Mouse (Mus musculus) hindbrain, embryonic 15.5 days (tissue): ENCODE data around the gene Olfr798. TPM values are rescaled to one million over a fixed set of nuclear protein-coding genes. Genes with fewer than 3 reads are reported as not detected.

ENCODE experiments used
- ATAC-seq: fragments of 200-750 bp; cut with Nextera tagmentation; 2 replicates; pipeline ENCODE4 v1.8.0; 2017; ENCODE audit warnings: low read depth, moderate number of reproducible peaks, moderate TSS enrichment; ENCODE audit not compliant: low FRiP score
- H3K27ac ChIP-seq: fragments of 300-500 bp; sonication (generic); replicated peaks from 2 replicates; pipeline ENCODE4 v1.5.1; 2015; ENCODE audit warnings: mild to moderate bottlenecking, inconsistent platforms
- H3K27me3 ChIP-seq: fragments of 300-500 bp; sonication (generic); 2 replicates; pipeline ENCODE4 v1.6.1; 2015; ENCODE audit warnings: control low read depth, inconsistent platforms
- H3K36me3 ChIP-seq: fragments of 300-500 bp; sonication (generic); 2 replicates; pipeline ENCODE4 v1.6.1; 2015; ENCODE audit warnings: control low read depth, inconsistent platforms
- H3K4me1 ChIP-seq: fragments of 300-500 bp; sonication (generic); replicated peaks from 2 replicates; pipeline ENCODE4 v1.6.1; 2015; ENCODE audit warnings: control low read depth, inconsistent platforms
- H3K4me2 ChIP-seq: fragments of 300-500 bp; sonication (generic); 2 replicates; pipeline ENCODE4 v1.6.1; 2015; ENCODE audit warnings: moderate library complexity, mild to moderate bottlenecking, inconsistent platforms
- H3K4me3 ChIP-seq: fragments of 300-500 bp; sonication (generic); 2 replicates; pipeline ENCODE4 v1.5.1; 2015; ENCODE audit warnings: mild to moderate bottlenecking, inconsistent platforms
- H3K9ac ChIP-seq: fragments of 300-500 bp; sonication (generic); 2 replicates; pipeline ENCODE4 v1.6.1; 2015; ENCODE audit warnings: inconsistent platforms
- H3K9me3 ChIP-seq: fragments of 300-500 bp; sonication (generic); 2 replicates; pipeline ENCODE4 v1.6.1; 2016; ENCODE audit warnings: control low read depth, inconsistent platforms
- WGBS: fragments of 180-500 bp; shearing (Covaris S2); methylation state at CpG from one replicate; pipeline ENCODE4 v1.1.7; 2015; 5-methylcytosine and 5-hydroxymethylcytosine counted together
- microRNA-seq: library from miRNA; unstranded; fragments of <30 nt; microRNA quantifications from one replicate; pipeline ENCODE4, GENCODE M21; 2016
- polyA plus RNA-seq: library from polyadenylated mRNA; unstranded; fragments of >200 nt; fragmentation: Nextera tagmentation; extraction: Ambion mirVana; gene quantifications from 2 replicates; pipeline ENCODE4 v1.2.1, GENCODE M21; 2015

Gene Olfr798
- polyA plus RNA-seq = not detected in 2 replicates

GRCm38 (mm10) chr10:129627834-129628233, at the start of gene Olfr798:
TSS of gene Olfr798 (minus strand) at chr10:129627934.
- H3K27ac ChIP-seq = no peak within 1 kb of the TSS
- 84% methylated on average over 1 of the region's 1 CpGs for WGBS
- H3K4me3 ChIP-seq = no peak within 1 kb of the TSS
- no peak within 1 kb of the TSS for H3K9ac ChIP-seq
- no peaks in the 10 kb centered on the region for H3K9me3 ChIP-seq
- no peaks in the 10 kb centered on the region for H3K27me3 ChIP-seq
- ATAC-seq = no peak
- no peaks in the 10 kb centered on the region for H3K4me1 ChIP-seq
- H3K4me2 ChIP-seq = no peak within 1 kb of the TSS
- H3K36me3 ChIP-seq = no peaks in the 10 kb centered on the region

- Histone ChIP-seq H3K4me2 (no peak within 1 kb of the TSS), H3K27ac (no peak within 1 kb of the TSS), H3K4me3 (no peak within 1 kb of the TSS), H3K36me3 (no peaks in the 10 kb centered on the region), H3K4me1 (no peaks in the 10 kb centered on the region), H3K9ac (no peak within 1 kb of the TSS), H3K9me3 (no peaks in the 10 kb centered on the region), H3K27me3 (no peaks in the 10 kb centered on the region)
- 75% methylated on average over 1 of the region's 1 CpGs for WGBS
- no peak for ATAC-seq
Observed at GRCm38 (mm10) chr10:129673765-129674164, 46.0 kb upstream of the Olfr798 start, which contains the start of gene Olfr801. TSS of gene Olfr801 (minus strand) at chr10:129673865.

- no peaks in the 10 kb centered on the region for H3K4me1 ChIP-seq
- no peaks in the 10 kb centered on the region for H3K27me3 ChIP-seq
- no peak for ATAC-seq
- H3K36me3 ChIP-seq = no peaks in the 10 kb centered on the region
- no peaks in the 10 kb centered on the region for H3K9me3 ChIP-seq
- H3K4me3 ChIP-seq = no peak within 1 kb of the TSS
- H3K27ac ChIP-seq = no peak within 1 kb of the TSS
- no peak within 1 kb of the TSS for H3K4me2 ChIP-seq
- no peak within 1 kb of the TSS for H3K9ac ChIP-seq
Observed at GRCm38 (mm10) chr10:129657394-129657793, 29.7 kb upstream of the Olfr798 start, which contains the start of gene Olfr800. TSS of gene Olfr800 (plus strand) at chr10:129657694.

- H3K4me2 ChIP-seq = no peak overlapping the region
- H3K4me1 ChIP-seq = no peaks in the 10 kb centered on the region
- H3K27me3 ChIP-seq = no peaks in the 10 kb centered on the region
- no peak overlapping the region for H3K27ac ChIP-seq
- no peak for ATAC-seq
- WGBS = 85% methylated on average over 1 of the region's 1 CpGs
- H3K36me3 ChIP-seq = no peaks in the 10 kb centered on the region
- no peaks in the 10 kb centered on the region for H3K9me3 ChIP-seq
- H3K9ac ChIP-seq = no peak overlapping the region
- H3K4me3 ChIP-seq = no peak overlapping the region
Observed at GRCm38 (mm10) chr10:129651763-129652162, 24.0 kb upstream of the Olfr798 start.

- H3K27me3 ChIP-seq = no peaks in the 10 kb centered on the region
- H3K9ac ChIP-seq = no peak within 1 kb of the TSS
- no peak within 1 kb of the TSS for H3K27ac ChIP-seq
- H3K9me3 ChIP-seq = no peaks in the 10 kb centered on the region
- no peak for ATAC-seq
- no peak within 1 kb of the TSS for H3K4me3 ChIP-seq
- H3K36me3 ChIP-seq = no peaks in the 10 kb centered on the region
- 42% methylated on average over 1 of the region's 1 CpGs for WGBS
- H3K4me1 ChIP-seq = no peaks in the 10 kb centered on the region
- H3K4me2 ChIP-seq = no peak within 1 kb of the TSS
Observed at GRCm38 (mm10) chr10:129637184-129637583, 9.4 kb upstream of the Olfr798 start, which contains the start of gene Olfr799. TSS of gene Olfr799 (plus strand) at chr10:129637484.

GRCm38 (mm10) chr10:129623251-129623650, 4.5 kb downstream of the Olfr798 start:
- no peaks in the 10 kb centered on the region for H3K9me3 ChIP-seq
- ATAC-seq = no peak
- no peak overlapping the region for H3K27ac ChIP-seq
- no peak overlapping the region for H3K4me3 ChIP-seq
- H3K27me3 ChIP-seq = no peaks in the 10 kb centered on the region
- H3K4me2 ChIP-seq = no peak overlapping the region
- no peak overlapping the region for H3K9ac ChIP-seq
- no peaks in the 10 kb centered on the region for H3K36me3 ChIP-seq
- no peaks in the 10 kb centered on the region for H3K4me1 ChIP-seq

DNA sequence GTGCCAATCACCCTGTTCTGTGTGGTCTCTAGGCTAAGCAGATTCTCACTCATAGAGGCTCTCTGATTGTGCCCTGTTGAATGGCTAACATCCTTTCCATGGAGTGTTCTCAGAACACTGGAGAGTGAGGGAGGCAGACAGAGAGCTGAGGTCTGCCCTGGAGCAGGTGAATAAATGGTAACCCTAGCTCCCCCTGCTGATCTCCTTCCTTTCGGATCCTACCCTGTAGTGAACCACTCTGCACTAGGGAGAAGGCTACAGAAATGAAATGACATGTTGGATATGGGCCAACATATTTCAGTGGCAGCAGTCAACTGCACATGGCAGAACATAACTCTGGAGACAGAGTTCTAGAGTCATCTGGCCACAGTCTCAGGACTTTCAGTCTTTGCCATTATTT, 6.0 kb downstream of the Olfr798 start:
- Histone ChIP-seq H3K4me1 (no peaks in the 10 kb centered on the region), H3K27me3 (no peaks in the 10 kb centered on the region), H3K36me3 (no peaks in the 10 kb centered on the region), H3K9ac (no peak overlapping the region), H3K4me2 (no peak overlapping the region), H3K27ac (no peak overlapping the region), H3K9me3 (no peaks in the 10 kb centered on the region), H3K4me3 (no peak overlapping the region)
- ATAC-seq = no peak
- WGBS = 34% methylated on average over 1 of the region's 1 CpGs

DNA sequence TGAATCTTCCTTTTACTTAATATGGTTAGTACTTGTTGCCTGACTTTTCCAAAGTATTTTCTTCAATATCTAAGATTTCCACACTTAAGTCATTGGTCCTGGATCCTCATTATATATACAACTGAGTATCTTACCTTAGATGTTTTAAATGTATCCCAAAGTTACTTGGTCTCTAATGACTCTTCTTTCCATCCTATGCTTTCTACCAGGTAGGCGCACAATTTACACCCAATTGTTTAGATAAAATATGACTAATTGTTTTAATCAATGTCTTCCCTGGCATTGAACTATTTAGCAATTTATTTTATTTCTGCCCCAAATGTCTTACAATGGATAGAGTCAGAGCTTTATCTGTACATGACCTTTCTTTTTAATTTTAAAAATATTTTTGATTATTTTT, 15.3 kb downstream of the Olfr798 start, which contains the start of gene Olfr796:
Gene Olfr796 (minus strand): TSS at position 101 of the 400 bp plus-strand sequence.
- H3K27me3 ChIP-seq = no peaks in the 10 kb centered on the region
- no peak within 1 kb of the TSS for H3K27ac ChIP-seq
- H3K9me3 ChIP-seq = no peaks in the 10 kb centered on the region
- 95% methylated on average over 1 of the region's 1 CpGs for WGBS
- no peak within 1 kb of the TSS for H3K4me3 ChIP-seq
- H3K9ac ChIP-seq = no peak within 1 kb of the TSS
- no peaks in the 10 kb centered on the region for H3K4me1 ChIP-seq
- H3K4me2 ChIP-seq = no peak within 1 kb of the TSS
- ATAC-seq = no peak
- H3K36me3 ChIP-seq = no peaks in the 10 kb centered on the region

DNA sequence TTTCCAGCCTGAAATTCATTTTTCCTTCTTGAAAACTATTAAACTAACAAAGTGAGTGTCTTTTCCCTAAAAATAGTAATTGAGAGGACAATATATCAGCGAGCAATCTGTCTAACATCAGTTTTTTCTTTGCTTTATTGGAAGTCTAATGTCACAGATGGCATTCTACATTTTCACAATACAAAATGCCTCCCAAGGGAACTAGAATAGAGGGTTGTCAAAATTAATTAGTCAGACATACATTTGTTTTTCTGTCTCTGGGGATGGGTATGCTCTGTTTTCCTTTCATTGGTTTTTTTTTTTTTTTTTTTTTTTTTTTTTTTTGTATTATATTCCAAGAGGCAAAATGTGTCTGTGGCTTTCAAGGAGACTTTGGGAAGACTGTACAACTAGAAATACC, 50.7 kb downstream of the Olfr798 start:
- Histone ChIP-seq H3K36me3 (no peaks in the 10 kb centered on the region), H3K9ac (no peak overlapping the region), H3K4me3 (no peak overlapping the region), H3K4me1 (no peaks in the 10 kb centered on the region), H3K27me3 (no peaks in the 10 kb centered on the region), H3K9me3 (no peaks in the 10 kb centered on the region), H3K4me2 (no peak overlapping the region), H3K27ac (no peak overlapping the region)
- 35% methylated on average over 1 of the region's 1 CpGs for WGBS
- no peak for ATAC-seq

Small RNA genes lying within 50 kb of the gene (microRNA-seq; reads per million reads assigned to microRNA genes)
- not detected for gene Gm23252

Other genes with a start within 250 kb of the Olfr798 start
- 0.13 and 0.16 TPM in 2 replicates for gene Olfr784, start 243.9 kb downstream of the Olfr798 start, polyA plus RNA-seq
- gene Olfr785, start 222.5 kb downstream of the Olfr798 start, polyA plus RNA-seq = not detected in 2 replicates
- gene Olfr786, start 200.6 kb downstream of the Olfr798 start, polyA plus RNA-seq = not detected in 2 replicates
- not detected in 2 replicates for gene Olfr787, start 166.1 kb downstream of the Olfr798 start, polyA plus RNA-seq
- not detected in 2 replicates for gene Olfr788, start 156.9 kb downstream of the Olfr798 start, polyA plus RNA-seq
- gene Olfr789, start 143.2 kb downstream of the Olfr798 start, polyA plus RNA-seq = not detected in 2 replicates
- not detected in 2 replicates for gene Olfr790, start 129.4 kb downstream of the Olfr798 start, polyA plus RNA-seq
- not detected in 2 replicates for gene Olfr791, start 106.1 kb downstream of the Olfr798 start, polyA plus RNA-seq
- gene Olfr792, start 88.8 kb downstream of the Olfr798 start, polyA plus RNA-seq = not detected in 2 replicates
- not detected in 2 replicates for gene Olfr794, start 60.3 kb downstream of the Olfr798 start, polyA plus RNA-seq
- not detected in 2 replicates for gene Olfr796, start 15.4 kb downstream of the Olfr798 start, polyA plus RNA-seq
- not detected in 2 replicates for gene Olfr799, start 9.6 kb upstream of the Olfr798 start, polyA plus RNA-seq
- gene Olfr800, start 29.8 kb upstream of the Olfr798 start, polyA plus RNA-seq = not detected in 2 replicates
- not detected in 2 replicates for gene Olfr801, start 45.9 kb upstream of the Olfr798 start, polyA plus RNA-seq
- gene Olfr802, start 60.2 kb upstream of the Olfr798 start, polyA plus RNA-seq = 0.04 TPM in 1 of 2 replicates, not detected in the other
- not detected in 2 replicates for gene Olfr803, start 66.4 kb upstream of the Olfr798 start, polyA plus RNA-seq
- gene Olfr804, start 75.3 kb upstream of the Olfr798 start, polyA plus RNA-seq = not detected in 2 replicates
- not detected in 2 replicates for gene Olfr805, start 101.4 kb upstream of the Olfr798 start, polyA plus RNA-seq
- gene Olfr806, start 114.0 kb upstream of the Olfr798 start, polyA plus RNA-seq = not detected in 2 replicates
- gene Olfr807, start 129.9 kb upstream of the Olfr798 start, polyA plus RNA-seq = not detected in 2 replicates
- gene Olfr808, start 137.5 kb upstream of the Olfr798 start, polyA plus RNA-seq = not detected in 2 replicates
- gene Olfr809, start 146.7 kb upstream of the Olfr798 start, polyA plus RNA-seq = not detected in 2 replicates
- gene Olfr810, start 167.0 kb upstream of the Olfr798 start, polyA plus RNA-seq = not detected in 2 replicates
- not detected in 2 replicates for gene Olfr811, start 176.5 kb upstream of the Olfr798 start, polyA plus RNA-seq
- not detected in 2 replicates for gene Olfr812, start 218.2 kb upstream of the Olfr798 start, polyA plus RNA-seq
- gene Olfr813, start 227.4 kb upstream of the Olfr798 start, polyA plus RNA-seq = not detected in 2 replicates